Mouse (Mus musculus): ENCODE data around the gene Flnb. TPM values are rescaled to one million over a fixed set of nuclear protein-coding genes. Genes with fewer than 3 reads are reported as not detected.

Flnb gene
- polyA plus RNA-seq, 1 experiment from 2014 or later: 124 TPM

DNA sequence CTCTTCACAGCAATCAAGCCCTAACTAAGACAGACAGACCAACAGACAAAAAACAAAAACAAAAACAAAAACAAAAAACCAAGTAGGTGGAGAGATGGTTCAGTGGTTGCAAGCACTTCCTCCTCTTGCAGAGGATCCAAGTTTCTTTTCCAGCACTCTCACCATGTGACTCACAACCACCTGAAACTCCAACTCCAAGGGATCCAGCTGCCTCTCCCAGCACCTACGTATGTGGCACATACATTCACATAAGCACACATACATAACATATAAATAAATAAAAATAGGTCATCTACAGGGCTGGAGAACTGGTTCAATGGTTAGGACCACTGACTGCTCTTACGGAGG, 13.2 kb upstream of the Flnb start:
- DNase-seq (ENCODE audit: low read depth, low spot score) (no peak), ATAC-seq (no peak)
- ChIA-PET POLR2A (no interaction called here), CTCF (no interaction called here)
- no peaks in the 10 kb centered on the region for H3K27me3 ChIP-seq
- in situ Hi-C loops (cut with MboI; ENCODE audit: low pct_unique_long_range_greater_than_20kb): no loop called here
- no peak for TF ChIP-seq CTCF (IDR thresholded peaks at IDR 0.05)

DNA sequence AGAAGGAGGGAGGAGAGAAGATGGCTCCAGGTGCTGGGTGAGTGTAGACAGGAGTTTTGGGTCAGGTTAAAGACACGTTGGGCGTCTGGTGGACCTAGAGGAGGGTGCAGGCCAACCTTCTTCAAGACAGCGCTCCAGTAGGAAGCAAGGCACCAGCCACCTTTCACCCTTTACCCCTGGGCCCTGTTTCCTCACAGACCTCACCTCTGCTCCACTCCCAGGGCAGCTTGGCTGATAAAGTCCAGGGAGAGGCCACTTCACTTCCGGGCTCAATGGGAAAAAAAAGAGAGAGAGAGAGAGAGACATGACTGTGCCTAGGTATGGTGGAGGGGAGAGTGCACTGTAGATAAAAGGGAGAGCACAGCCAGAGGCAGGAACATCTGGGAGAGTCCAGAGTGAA, 10.0 kb upstream of the Flnb start:
- ChIA-PET POLR2A (no interaction called here), CTCF (interaction anchor here (0.5 kb wide), 1 partner anchor 19 kb away, joined by 3 read pairs; no protein-coding TSS in a partner anchor)
- ATAC-seq (no peak), DNase-seq (ENCODE audit: low read depth, low spot score) (no peak)
- TF ChIP-seq CTCF (IDR thresholded peaks at IDR 0.05): no peak
- in situ Hi-C loops (cut with MboI; ENCODE audit: low pct_unique_long_range_greater_than_20kb): no loop called here
- no peaks in the 10 kb centered on the region for H3K27me3 ChIP-seq

DNA sequence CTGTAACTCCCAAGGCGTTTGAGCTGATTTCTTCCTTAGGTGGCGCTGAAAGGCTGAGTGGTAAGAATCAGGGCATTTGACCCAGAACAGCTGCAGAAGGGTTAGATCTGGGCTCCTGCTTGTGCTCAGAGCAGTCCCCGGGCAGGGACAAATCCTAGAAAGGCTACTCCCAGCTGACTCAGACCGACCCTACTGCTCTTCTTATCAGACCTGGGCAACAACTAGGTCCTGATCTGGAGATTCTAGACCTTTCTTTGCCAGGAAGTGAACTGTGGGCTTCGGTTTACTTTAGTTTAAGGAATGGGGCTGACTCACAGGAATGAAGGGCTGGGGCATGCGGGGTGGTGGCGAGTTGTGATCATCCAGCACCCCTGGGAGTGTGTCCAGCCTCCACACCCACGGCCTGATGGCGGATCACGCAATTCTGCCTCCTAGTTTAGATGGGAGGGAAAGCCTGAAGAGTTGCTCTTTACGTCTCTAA, 9.2 kb upstream of the Flnb start:
- ChIA-PET CTCF (no interaction called here), POLR2A (no interaction called here)
- DNase-seq (ENCODE audit: low read depth, low spot score) (no peak), ATAC-seq (no peak)
- no peaks in the 10 kb centered on the region for H3K27me3 ChIP-seq
- no peak for TF ChIP-seq CTCF (IDR thresholded peaks at IDR 0.05)
- in situ Hi-C loops (cut with MboI; ENCODE audit: low pct_unique_long_range_greater_than_20kb): no loop called here

DNA sequence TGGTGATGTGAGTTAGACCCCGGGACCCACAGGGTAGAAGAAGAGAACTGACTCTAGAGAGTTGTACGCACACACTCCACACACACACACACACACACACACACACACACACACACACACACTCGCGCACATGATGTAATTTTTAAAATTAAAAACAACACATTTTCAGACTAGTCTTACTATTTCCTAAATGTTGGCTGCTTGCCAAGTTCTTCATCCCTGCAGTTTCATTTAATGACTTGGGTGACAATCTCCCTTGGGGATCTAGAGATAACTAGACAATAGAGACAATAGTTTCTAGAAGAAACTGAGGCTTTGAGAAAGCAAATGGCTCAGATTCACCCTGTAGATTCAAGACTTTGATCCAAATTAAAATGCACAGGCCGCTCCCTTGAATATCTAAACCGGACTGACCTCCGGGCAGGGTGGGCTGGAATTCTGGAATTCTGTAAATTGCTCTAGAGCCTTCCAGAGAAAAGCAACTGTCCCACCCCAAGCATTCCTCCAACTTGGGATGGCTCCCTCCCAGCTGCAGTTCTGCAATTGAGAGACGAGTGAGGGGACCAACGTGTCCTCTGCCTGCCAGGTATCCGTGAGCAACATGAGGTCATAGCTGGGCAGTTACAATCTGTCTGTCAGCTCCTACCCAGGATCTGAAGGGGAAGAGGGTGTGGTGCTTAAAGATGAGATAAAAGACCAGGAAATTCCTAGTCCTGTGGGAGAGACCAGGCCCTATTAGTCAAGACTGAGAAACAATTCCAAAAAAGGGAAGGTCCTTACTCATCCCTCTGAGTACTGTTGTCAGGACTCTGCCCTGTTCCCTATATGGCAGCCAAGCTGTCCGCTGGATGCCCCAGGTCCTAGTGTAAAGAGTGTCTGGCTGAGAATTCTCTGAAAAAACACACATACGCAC, 8.5 kb upstream of the Flnb start:
- in situ Hi-C loops (cut with MboI; ENCODE audit: low pct_unique_long_range_greater_than_20kb): no loop called here

DNA sequence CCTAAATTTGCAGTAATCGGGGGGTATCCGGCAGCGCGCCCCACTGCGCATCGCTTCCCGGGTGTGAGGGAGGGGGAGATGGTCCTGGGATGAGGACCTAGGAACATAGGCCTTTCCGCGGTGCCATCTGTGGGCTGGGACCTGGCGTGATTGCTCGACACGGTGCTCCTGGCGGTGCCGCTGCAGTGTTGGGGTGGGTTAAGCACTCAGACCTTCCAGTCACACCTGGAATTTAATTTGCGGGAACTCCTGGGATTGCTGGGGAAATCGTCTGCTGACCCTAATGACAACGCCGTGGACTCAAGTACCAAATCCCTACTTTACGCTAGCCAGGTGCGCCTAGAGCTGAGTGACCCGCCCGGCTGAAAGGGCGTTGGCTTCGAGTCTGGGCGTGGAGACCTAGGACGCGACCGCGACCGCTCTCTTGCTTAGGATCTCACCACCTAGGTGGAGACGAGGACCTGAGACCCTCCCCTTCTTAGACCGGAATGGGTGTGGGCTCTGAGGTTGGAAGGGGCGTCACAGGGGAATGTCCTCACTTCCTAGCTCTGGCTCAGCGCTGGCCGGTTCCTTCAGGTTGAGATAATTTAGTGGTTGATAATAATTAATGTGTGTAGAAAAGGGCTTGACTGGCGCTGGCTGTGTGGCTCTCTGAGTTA, 835 bp downstream of the Flnb start:
- no peak for TF ChIP-seq CTCF (IDR thresholded peaks at IDR 0.05)
- no peaks in the 10 kb centered on the region for H3K27me3 ChIP-seq
- POLR2A ChIA-PET: interaction anchor here (0.9 to 1.5 kb wide), 7 partner anchors 22 to 176 kb away, joined by 3 to 7 read pairs (median 4); partner anchors contain the start of gene Dnase1l3
- peak; percentile 13 for ATAC-seq
- in situ Hi-C loops (cut with MboI; ENCODE audit: low pct_unique_long_range_greater_than_20kb): loop anchor here (5.0 to 10.0 kb wide), 2 partner anchors 49 to 146 kb away; no protein-coding TSS in a partner anchor
- CTCF ChIA-PET: interaction anchor here (0.7 to 2.1 kb wide), 10 partner anchors 15 to 178 kb away, joined by 3 to 6 read pairs (median 3); partner anchors contain the start of gene Dnase1l3
- no peak for DNase-seq (ENCODE audit: low read depth, low spot score)

More for the DNA sequence above, 8.5 kb upstream of the Flnb start:
- ChIA-PET CTCF (no interaction called here), POLR2A (no interaction called here)
- H3K27me3 ChIP-seq: no peaks in the 10 kb centered on the region
- DNase-seq (ENCODE audit: low read depth, low spot score) (no peak), ATAC-seq (no peak)
- TF ChIP-seq CTCF (IDR thresholded peaks at IDR 0.05): no peak

DNA sequence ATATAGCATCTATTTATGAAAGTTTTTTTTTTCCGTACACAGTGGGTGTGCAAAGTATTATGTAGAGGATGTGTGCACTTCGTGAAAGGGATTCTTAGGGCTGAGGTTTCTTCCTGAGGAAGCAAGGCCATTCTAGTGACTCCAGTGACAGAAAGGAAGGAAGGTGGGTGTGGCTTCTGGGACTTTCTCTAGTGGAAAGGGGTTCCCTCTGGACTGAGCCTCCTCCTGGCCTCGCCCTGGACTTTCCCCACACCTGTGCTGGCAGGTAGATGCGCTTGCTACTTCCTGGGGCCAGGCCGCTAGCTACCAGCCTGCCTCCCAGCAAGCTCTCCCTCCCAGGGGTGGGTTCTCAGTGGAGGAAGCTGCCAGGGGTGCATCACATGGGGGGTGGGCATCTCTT, 1.7 kb downstream of the Flnb start:
- ATAC-seq (no peak), DNase-seq (ENCODE audit: low read depth, low spot score) (no peak)
- ChIA-PET POLR2A (no interaction called here), CTCF (interaction anchor here (1.4 to 1.9 kb wide), 2 partner anchors 55 to 178 kb away, joined by 3 to 4 read pairs; no protein-coding TSS in a partner anchor)
- no peaks in the 10 kb centered on the region for H3K27me3 ChIP-seq
- TF ChIP-seq CTCF (IDR thresholded peaks at IDR 0.05): no peak
- in situ Hi-C loops (cut with MboI; ENCODE audit: low pct_unique_long_range_greater_than_20kb): loop anchor here (5.0 to 10.0 kb wide), 2 partner anchors 48 to 145 kb away; no protein-coding TSS in a partner anchor

DNA sequence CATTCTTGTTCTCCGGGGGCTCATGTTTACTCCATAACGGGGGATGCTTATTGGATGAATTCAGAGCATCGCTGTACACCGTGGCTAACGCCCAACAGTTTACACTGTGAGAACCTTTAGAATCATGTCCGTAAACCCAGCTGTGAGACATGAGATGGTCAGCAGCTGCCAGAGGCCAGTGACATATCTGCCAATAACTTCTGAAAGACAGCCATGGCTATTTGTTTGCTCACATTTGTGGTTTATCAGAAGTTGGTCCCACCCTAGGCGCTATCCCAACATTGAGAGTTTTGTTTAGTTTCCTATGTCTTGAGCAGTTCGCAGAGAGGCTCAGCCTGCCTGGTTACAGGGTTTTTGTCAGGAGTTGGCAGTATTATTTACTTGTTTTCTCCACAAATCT, 3.6 kb downstream of the Flnb start:
- no peaks in the 10 kb centered on the region for H3K27me3 ChIP-seq
- ChIA-PET POLR2A (no interaction called here), CTCF (interaction anchor here (0.8 to 1.3 kb wide), 3 partner anchors 22 to 133 kb away, joined by 3 to 4 read pairs (median 3); no protein-coding TSS in a partner anchor)
- no peak for ATAC-seq
- no peak for DNase-seq (ENCODE audit: low read depth, low spot score)
- no peak for TF ChIP-seq CTCF (IDR thresholded peaks at IDR 0.05)
- in situ Hi-C loops (cut with MboI; ENCODE audit: low pct_unique_long_range_greater_than_20kb): loop anchor here (5.0 kb wide), 1 partner anchor 86 kb away; no protein-coding TSS in a partner anchor

DNA sequence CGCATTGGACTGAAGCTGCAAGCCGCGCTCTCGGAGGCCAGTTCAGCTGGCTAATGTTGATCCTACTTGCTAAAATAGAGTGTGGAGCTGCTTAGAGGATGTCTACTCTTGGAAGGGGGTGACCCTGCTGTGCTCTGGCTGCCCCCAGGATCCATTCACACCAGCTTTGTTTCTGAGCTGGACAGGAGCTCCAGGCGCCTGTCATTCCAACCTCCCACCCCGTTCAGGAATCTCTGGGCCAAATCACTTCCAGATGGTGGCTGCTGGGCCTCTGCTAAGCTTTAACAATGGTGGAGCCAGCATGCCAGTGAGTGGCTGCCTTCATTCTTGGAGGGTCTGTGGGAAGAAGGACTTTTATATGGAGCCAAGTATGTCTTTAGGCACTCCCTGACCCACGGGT, 4.9 kb downstream of the Flnb start:
- CTCF ChIA-PET: no interaction called here
- TF ChIP-seq CTCF (IDR thresholded peaks at IDR 0.05): no peak
- no peak for DNase-seq (ENCODE audit: low read depth, low spot score)
- in situ Hi-C loops (cut with MboI; ENCODE audit: low pct_unique_long_range_greater_than_20kb): loop anchor here (5.0 kb wide), 1 partner anchor 85 kb away; no protein-coding TSS in a partner anchor
- POLR2A ChIA-PET: interaction anchor here (1.1 kb wide), 1 partner anchor 22 kb away, joined by 3 read pairs; no protein-coding TSS in a partner anchor
- ATAC-seq: no peak
- H3K27me3 ChIP-seq: no peaks in the 10 kb centered on the region

DNA sequence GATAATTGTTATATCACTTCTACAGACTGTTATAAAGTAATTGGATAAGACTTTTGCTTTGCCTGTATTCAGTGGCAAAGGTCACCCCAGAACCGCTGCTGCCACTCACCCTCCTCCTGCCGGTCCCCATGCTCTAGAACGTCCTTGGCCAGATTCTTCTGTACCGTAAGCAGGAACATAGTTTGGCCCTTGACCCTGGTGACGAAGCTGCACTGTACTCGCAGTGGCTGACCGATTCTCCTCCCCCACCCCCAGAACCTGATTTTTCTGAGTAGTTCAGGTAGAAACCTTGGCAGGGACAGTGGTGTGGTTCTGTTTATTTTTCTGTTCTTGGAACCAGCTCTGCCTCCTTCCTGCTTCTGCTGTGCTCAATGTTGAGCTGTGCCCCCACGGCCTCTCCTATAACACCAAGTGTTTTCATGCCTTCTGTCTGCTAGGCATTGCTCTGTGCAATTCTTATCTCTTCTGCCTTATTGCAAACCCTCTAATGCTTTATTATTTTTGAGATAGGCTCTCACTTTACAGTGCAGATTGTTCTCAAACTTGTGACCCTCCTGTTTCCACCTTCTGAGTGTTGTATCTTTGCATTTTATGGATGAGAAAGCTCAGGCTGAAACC, 7.0 kb downstream of the Flnb start:
- TF ChIP-seq CTCF (IDR thresholded peaks at IDR 0.05): no peak
- POLR2A ChIA-PET: no interaction called here
- DNase-seq (ENCODE audit: low read depth, low spot score): no peak
- H3K27me3 ChIP-seq: no peaks in the 10 kb centered on the region
- no peak for ATAC-seq
- in situ Hi-C loops (cut with MboI; ENCODE audit: low pct_unique_long_range_greater_than_20kb): loop anchor here (5.0 to 25.0 kb wide), 2 partner anchors 83 to 513 kb away; no protein-coding TSS in a partner anchor
- CTCF ChIA-PET: interaction anchor here (0.9 to 1.7 kb wide), 9 partner anchors 11 to 94 kb away, joined by 3 to 7 read pairs (median 4); no protein-coding TSS in a partner anchor

All from Patski (cell line).